Mouse (Mus musculus) layer of hippocampus, adult 9-11 months (tissue): ENCODE data around the gene Enox1.

Experiments used
- DNase-seq: peaks from one replicate; pipeline ENCODE4 v3.0.0; 2022

The Enox1 gene

GRCm38 (mm10) chr14:77632466-77633171 lies 476.1 kb downstream of the Enox1 start:
- no peak for DNase-seq

- DNase-seq, result no peak
Observed at GRCm38 (mm10) chr14:77633172-77633542, 476.6 kb downstream of the Enox1 start.

GRCm38 (mm10) chr14:77636931-77637330 lies 480.4 kb downstream of the Enox1 start:
- peak; percentile 54 for DNase-seq

GRCm38 (mm10) chr14:77638148-77638547 lies 481.6 kb downstream of the Enox1 start:
- no peak for DNase-seq

- no peak for DNase-seq
Observed at GRCm38 (mm10) chr14:77638616-77639015, 482.1 kb downstream of the Enox1 start.

GRCm38 (mm10) chr14:77639586-77639985 lies 483.0 kb downstream of the Enox1 start:
- peak; percentile 19 for DNase-seq

GRCm38 (mm10) chr14:77642314-77642713 lies 485.8 kb downstream of the Enox1 start:
- DNase-seq, result no peak

GRCm38 (mm10) chr14:77646196-77646595 lies 489.6 kb downstream of the Enox1 start:
- DNase-seq, result no peak

- DNase-seq, result no peak
Observed at GRCm38 (mm10) chr14:77647017-77647416, 490.5 kb downstream of the Enox1 start.

- no peak for DNase-seq
Observed at GRCm38 (mm10) chr14:77648305-77648704, 491.7 kb downstream of the Enox1 start.

- DNase-seq, result no peak
Observed at GRCm38 (mm10) chr14:77658739-77659138, 502.2 kb downstream of the Enox1 start.

GRCm38 (mm10) chr14:77662273-77662672 lies 505.7 kb downstream of the Enox1 start:
- no peak for DNase-seq

GRCm38 (mm10) chr14:77662994-77663393 lies 506.4 kb downstream of the Enox1 start:
- no peak for DNase-seq

- DNase-seq, result no peak
Observed at GRCm38 (mm10) chr14:77668096-77668495, 511.5 kb downstream of the Enox1 start.

- DNase-seq, result no peak
Observed at GRCm38 (mm10) chr14:77669494-77669893, 512.9 kb downstream of the Enox1 start.

- DNase-seq, result peak; percentile 64
Observed at GRCm38 (mm10) chr14:77670945-77671344, 514.4 kb downstream of the Enox1 start.

GRCm38 (mm10) chr14:77671961-77672360 lies 515.4 kb downstream of the Enox1 start:
- no peak for DNase-seq

- no peak for DNase-seq
Observed at GRCm38 (mm10) chr14:77673138-77673537, 516.6 kb downstream of the Enox1 start.

GRCm38 (mm10) chr14:77677951-77678350 lies 521.4 kb downstream of the Enox1 start:
- no peak for DNase-seq

GRCm38 (mm10) chr14:77679877-77680276 lies 523.3 kb downstream of the Enox1 start:
- DNase-seq, result no peak

- no peak for DNase-seq
Observed at GRCm38 (mm10) chr14:77682888-77683555, 526.5 kb downstream of the Enox1 start.

GRCm38 (mm10) chr14:77689816-77690215 lies 533.3 kb downstream of the Enox1 start:
- DNase-seq, result no peak

- no peak for DNase-seq
Observed at GRCm38 (mm10) chr14:77705006-77705405, 548.4 kb downstream of the Enox1 start.

- DNase-seq, result no peak
Observed at GRCm38 (mm10) chr14:77706511-77707246, 550.1 kb downstream of the Enox1 start.
